Mouse (Mus musculus): ENCODE data around the gene Atp2c1.

Atp2c1 gene

GRCm38 (mm10) chr9:105488363-105488762 is 38.8 kb downstream of the Atp2c1 start:
- in situ Hi-C loops (cut with MboI) = no loop called here

- in situ Hi-C loops (cut with MboI) = no loop called here
These were observed 42.6 kb downstream of the Atp2c1 start for GRCm38 (mm10) chr9:105484338-105485084.

- in situ Hi-C loops (cut with MboI) = no loop called here
These were observed 43.2 kb downstream of the Atp2c1 start for GRCm38 (mm10) chr9:105483880-105484279.

GRCm38 (mm10) chr9:105482715-105483510 is 44.2 kb downstream of the Atp2c1 start:
- in situ Hi-C loops (cut with MboI) = no loop called here

- in situ Hi-C loops (cut with MboI) = no loop called here
These were observed 45.0 kb downstream of the Atp2c1 start for GRCm38 (mm10) chr9:105482070-105482469.

- in situ Hi-C loops (cut with MboI) = no loop called here
These were observed 51.0 kb downstream of the Atp2c1 start for GRCm38 (mm10) chr9:105476134-105476533.

- in situ Hi-C loops (cut with MboI) = no loop called here
These were observed 52.2 kb downstream of the Atp2c1 start for GRCm38 (mm10) chr9:105474910-105475309.

GRCm38 (mm10) chr9:105467787-105468186 is 59.3 kb downstream of the Atp2c1 start:
- in situ Hi-C loops (cut with MboI) = no loop called here

GRCm38 (mm10) chr9:105461496-105461895 is 65.6 kb downstream of the Atp2c1 start:
- in situ Hi-C loops (cut with MboI) = no loop called here

GRCm38 (mm10) chr9:105459032-105459431 is 68.1 kb downstream of the Atp2c1 start:
- in situ Hi-C loops (cut with MboI) = no loop called here

GRCm38 (mm10) chr9:105408549-105408948 is 118.6 kb downstream of the Atp2c1 start:
- in situ Hi-C loops (cut with MboI) = no loop called here

GRCm38 (mm10) chr9:105395218-105395627 is 131.9 kb downstream of the Atp2c1 start, which contains the start of the genes Aste1 and Nek11:
TSS of gene Aste1 (plus strand) at chr9:105395392.
TSS of gene Nek11 (minus strand) at chr9:105395524.
- in situ Hi-C loops (cut with MboI) = loop anchor here (25.0 kb wide), 3 partner anchors 258 to 808 kb away; partner anchors contain the start of genes 1700080E11Rik, Mrpl3 and Nudt16

GRCm38 (mm10) chr9:105394720-105395119 is 132.4 kb downstream of the Atp2c1 start:
- in situ Hi-C loops (cut with MboI) = loop anchor here (25.0 kb wide), 3 partner anchors 257 to 807 kb away; partner anchors contain the start of genes 1700080E11Rik, Mrpl3 and Nudt16

- in situ Hi-C loops (cut with MboI) = loop anchor here (25.0 kb wide), 3 partner anchors 253 to 803 kb away; partner anchors contain the start of genes 1700080E11Rik, Mrpl3 and Nudt16
These were observed 136.5 kb downstream of the Atp2c1 start for GRCm38 (mm10) chr9:105390616-105391015.

GRCm38 (mm10) chr9:105389289-105389688 is 137.8 kb downstream of the Atp2c1 start:
- in situ Hi-C loops (cut with MboI) = loop anchor here (25.0 kb wide), 3 partner anchors 252 to 802 kb away; partner anchors contain the start of genes 1700080E11Rik, Mrpl3 and Nudt16

- in situ Hi-C loops (cut with MboI) = loop anchor here (25.0 kb wide), 3 partner anchors 250 to 800 kb away; partner anchors contain the start of genes 1700080E11Rik, Mrpl3 and Nudt16
These were observed 139.7 kb downstream of the Atp2c1 start for GRCm38 (mm10) chr9:105387403-105387802.

GRCm38 (mm10) chr9:105379533-105380145 is 147.5 kb downstream of the Atp2c1 start:
- in situ Hi-C loops (cut with MboI) = loop anchor here (25.0 kb wide), 3 partner anchors 242 to 792 kb away; partner anchors contain the start of genes 1700080E11Rik, Mrpl3 and Nudt16

GRCm38 (mm10) chr9:105377622-105378021 is 149.5 kb downstream of the Atp2c1 start:
- in situ Hi-C loops (cut with MboI) = loop anchor here (25.0 kb wide), 3 partner anchors 240 to 790 kb away; partner anchors contain the start of genes 1700080E11Rik, Mrpl3 and Nudt16

GRCm38 (mm10) chr9:105376954-105377530 is 150.1 kb downstream of the Atp2c1 start:
- in situ Hi-C loops (cut with MboI) = loop anchor here (25.0 kb wide), 3 partner anchors 240 to 790 kb away; partner anchors contain the start of genes 1700080E11Rik, Mrpl3 and Nudt16

- in situ Hi-C loops (cut with MboI) = loop anchor here (25.0 kb wide), 3 partner anchors 239 to 789 kb away; partner anchors contain the start of genes 1700080E11Rik, Mrpl3 and Nudt16
These were observed 150.7 kb downstream of the Atp2c1 start for GRCm38 (mm10) chr9:105376411-105376810.

GRCm38 (mm10) chr9:105374361-105374760 is 152.8 kb downstream of the Atp2c1 start:
- in situ Hi-C loops (cut with MboI) = no loop called here

Measured in mature B cell (primary cell).